ENCODE assay signal across 16 mouse cellular contexts in the genomic region with DNA sequence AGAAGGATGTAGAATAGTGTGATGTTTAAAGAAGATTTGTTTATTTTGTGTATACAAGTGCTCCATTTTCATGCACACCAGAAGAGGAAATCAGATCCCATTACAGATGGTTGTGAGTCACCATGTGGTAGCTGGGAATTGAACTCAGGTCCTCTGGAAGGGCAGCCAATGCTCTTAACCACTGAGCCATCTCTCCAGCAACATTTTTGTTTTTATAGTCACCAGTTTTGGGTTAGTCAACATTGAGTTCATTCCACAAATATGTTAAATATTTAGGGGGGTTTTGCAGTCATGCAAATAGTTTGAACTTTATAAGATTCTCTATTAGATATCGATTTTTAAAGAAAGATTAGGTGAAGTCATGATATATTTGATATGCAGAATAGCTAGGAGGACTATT.
"Had no signal": no experiment of that assay in that cellular context is flagged by ENCODE, and none has a peak within 500 bp of the region (broad histone marks: within the 10 kb centered on the region; RNA-seq: fewer than 3 reads in every experiment).

No protein-coding gene starts in this region.

- DNase-seq: kidney, adult 2 months; kidney, postnatal 25 days; layer of hippocampus, postnatal 36 days; left cerebral cortex, postnatal 4 days; lung, adult 2 months; lung, postnatal 14 days; lung, postnatal 4 days; thymus, adult 2 months; thymus, postnatal 14 days; thymus, postnatal 4 days had no signal

- H3K27me3 ChIP-seq: limb, embryonic 12.5 days; limb, embryonic 15.5 days; liver, embryonic 15.5 days; midbrain, embryonic 12.5 days; midbrain, embryonic 15.5 days; neural tube, embryonic 13.5 days had no signal

- H3K9me3 ChIP-seq: limb, embryonic 12.5 days; limb, embryonic 15.5 days; liver, embryonic 15.5 days; midbrain, embryonic 12.5 days; midbrain, embryonic 15.5 days; neural tube, embryonic 13.5 days had no signal

- H3K36me3 ChIP-seq: limb, embryonic 12.5 days; limb, embryonic 15.5 days; liver, embryonic 15.5 days; midbrain, embryonic 12.5 days; midbrain, embryonic 15.5 days; neural tube, embryonic 13.5 days had no signal
